23 mouse cellular contexts compared by ENCODE assay signal in the genomic region with DNA sequence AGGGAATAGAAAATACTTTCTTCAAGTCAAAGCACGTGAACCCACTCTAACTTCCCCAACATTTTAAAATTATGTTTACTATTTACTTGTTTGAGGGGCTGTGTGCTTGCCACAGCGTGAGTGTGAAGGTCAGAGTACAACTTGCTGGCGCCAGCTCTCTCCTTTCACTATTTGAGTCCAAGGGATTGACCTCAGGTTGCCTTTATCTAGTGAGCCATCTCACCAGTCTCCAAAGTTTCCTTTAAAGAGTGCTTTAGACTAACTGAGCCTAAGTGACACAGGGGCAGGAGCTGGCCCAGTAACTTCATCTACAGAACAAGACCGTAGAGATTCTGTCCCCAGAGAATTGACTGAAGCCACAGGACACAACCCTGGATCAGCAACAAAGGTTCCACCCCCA.
"Had no signal": no experiment of that assay in that cellular context is flagged by ENCODE, and none has a peak within 500 bp of the region (broad histone marks: within the 10 kb centered on the region; RNA-seq: fewer than 3 reads in every experiment).

No protein-coding gene starts in this region.

- H3K9me3 ChIP-seq: limb, embryonic 10.5 days; limb, embryonic 13.5 days; liver, embryonic 15.5 days; midbrain, embryonic 12.5 days; midbrain, embryonic 15.5 days; neural tube, embryonic 12.5 days; neural tube, embryonic 15.5 days had no signal

- H3K4me1 ChIP-seq: midbrain, embryonic 12.5 days had no signal

- H3K9ac ChIP-seq: limb, embryonic 13.5 days; liver, embryonic 15.5 days; midbrain, embryonic 12.5 days; midbrain, embryonic 15.5 days; neural tube, embryonic 12.5 days; neural tube, embryonic 15.5 days had no signal

- H3K4me2 ChIP-seq: limb, embryonic 13.5 days; liver, embryonic 15.5 days; midbrain, embryonic 12.5 days; midbrain, embryonic 15.5 days; neural tube, embryonic 12.5 days; neural tube, embryonic 15.5 days had no signal

- H3K27me3 ChIP-seq: liver, embryonic 15.5 days; midbrain, embryonic 12.5 days; midbrain, embryonic 15.5 days; neural tube, embryonic 12.5 days; neural tube, embryonic 15.5 days had no signal

- H3K4me3 ChIP-seq: layer of hippocampus, adult 2 months; limb, embryonic 10.5 days; limb, embryonic 13.5 days; liver, embryonic 15.5 days; midbrain, embryonic 12.5 days; midbrain, embryonic 15.5 days; neural tube, embryonic 12.5 days; neural tube, embryonic 15.5 days had no signal

- DNase-seq: layer of hippocampus, adult 9-11 months; liver; lung, adult 2 months; lung, postnatal 14 days; lung, postnatal 4 days; right cerebral cortex, adult 18-20 months; right cerebral cortex, postnatal 14 days; right cerebral cortex, postnatal 4 days; thymus, adult 2 months; thymus, postnatal 14 days; thymus, postnatal 4 days had no signal

- H3K27ac ChIP-seq: hindbrain, postnatal 0 days; layer of hippocampus, adult 2 months; limb, embryonic 10.5 days; limb, embryonic 13.5 days; liver, embryonic 15.5 days; midbrain, embryonic 12.5 days; midbrain, embryonic 15.5 days; neural tube, embryonic 12.5 days; neural tube, embryonic 15.5 days; stomach, postnatal 0 days had no signal

- H3K36me3 ChIP-seq: liver, embryonic 15.5 days had no signal

- ATAC-seq: hindbrain, postnatal 0 days; inflammation-experienced regulatory T-cells, adult 6 months; intestine, embryonic 16.5 days; midbrain, embryonic 15.5 days had no signal
